Mouse (Mus musculus) liver, postnatal 0 days (tissue): Measurements from ENCODE around the gene Ccdc50.

Experiments
- CTCF ChIP-seq: sonication (generic); IDR thresholded peaks from 2 replicates; pipeline ENCODE4 v1.5.1; 2016; ENCODE audit warnings: antibody characterized with exemption, low read depth
- EP300 ChIP-seq: IDR thresholded peaks from 2 replicates; pipeline ENCODE4 v1.6.1; 2016; ENCODE audit warnings: antibody characterized with exemption, low read depth, mild to moderate bottlenecking

- TF ChIP-seq CTCF (no peak), EP300 (no peak)
Measured at GRCm38 (mm10) chr16:27483834-27484233, 95.2 kb downstream of the Ccdc50 start.
